Mouse (Mus musculus): ENCODE results near the gene Sfxn2. TPM values are rescaled to one million over a fixed set of nuclear protein-coding genes. Genes with fewer than 3 reads are reported as not detected.

Sfxn2 gene
- polyA plus RNA-seq, 1 experiment, result 1.5 TPM

GRCm38 (mm10) chr19:46587823-46588508 is 14.8 kb downstream of the Sfxn2 start:
- no peak overlapping the region for H3K27ac ChIP-seq (ENCODE audit: control insufficient read depth, insufficient read depth, low read depth, low read length)
- H3K4me1 ChIP-seq (ENCODE audit: control insufficient read depth, insufficient read depth, low read length), result no peaks in the 10 kb centered on the region; the same call in 1 of the 2 replicates
- no peaks in the 10 kb centered on the region for H3K36me3 ChIP-seq (ENCODE audit: control insufficient read depth, insufficient read depth, low read length)
- TF ChIP-seq CTCF (IDR thresholded peaks at IDR 0.05; ENCODE audit: control insufficient read depth, insufficient read depth, insufficient replicate concordance, low read depth, low read length), result peak; percentile 96
- no peak for TF ChIP-seq POLR2A (IDR thresholded peaks at IDR 0.05; ENCODE audit: control insufficient read depth, low read depth, low read length)
- no peak overlapping the region for H3K4me3 ChIP-seq (ENCODE audit: control insufficient read depth, low read depth, low read length)
- H3K27me3 ChIP-seq (ENCODE audit: control insufficient read depth, insufficient read depth, low read length), result no peaks in the 10 kb centered on the region

GRCm38 (mm10) chr19:46591575-46591974 is 18.4 kb downstream of the Sfxn2 start:
- no peak overlapping the region for H3K4me3 ChIP-seq (ENCODE audit: control insufficient read depth, low read depth, low read length)
- no peaks in the 10 kb centered on the region for H3K27me3 ChIP-seq (ENCODE audit: control insufficient read depth, insufficient read depth, low read length)
- no peaks in the 10 kb centered on the region; the same call in 1 of the 2 replicates for H3K4me1 ChIP-seq (ENCODE audit: control insufficient read depth, insufficient read depth, low read length)
- TF ChIP-seq POLR2A (IDR thresholded peaks at IDR 0.05; ENCODE audit: control insufficient read depth, low read depth, low read length), result no peak
- TF ChIP-seq CTCF (IDR thresholded peaks at IDR 0.05; ENCODE audit: control insufficient read depth, insufficient read depth, insufficient replicate concordance, low read depth, low read length), result no peak
- no peak overlapping the region for H3K27ac ChIP-seq (ENCODE audit: control insufficient read depth, insufficient read depth, low read depth, low read length)
- H3K36me3 ChIP-seq (ENCODE audit: control insufficient read depth, insufficient read depth, low read length), result no peaks in the 10 kb centered on the region

DNA sequence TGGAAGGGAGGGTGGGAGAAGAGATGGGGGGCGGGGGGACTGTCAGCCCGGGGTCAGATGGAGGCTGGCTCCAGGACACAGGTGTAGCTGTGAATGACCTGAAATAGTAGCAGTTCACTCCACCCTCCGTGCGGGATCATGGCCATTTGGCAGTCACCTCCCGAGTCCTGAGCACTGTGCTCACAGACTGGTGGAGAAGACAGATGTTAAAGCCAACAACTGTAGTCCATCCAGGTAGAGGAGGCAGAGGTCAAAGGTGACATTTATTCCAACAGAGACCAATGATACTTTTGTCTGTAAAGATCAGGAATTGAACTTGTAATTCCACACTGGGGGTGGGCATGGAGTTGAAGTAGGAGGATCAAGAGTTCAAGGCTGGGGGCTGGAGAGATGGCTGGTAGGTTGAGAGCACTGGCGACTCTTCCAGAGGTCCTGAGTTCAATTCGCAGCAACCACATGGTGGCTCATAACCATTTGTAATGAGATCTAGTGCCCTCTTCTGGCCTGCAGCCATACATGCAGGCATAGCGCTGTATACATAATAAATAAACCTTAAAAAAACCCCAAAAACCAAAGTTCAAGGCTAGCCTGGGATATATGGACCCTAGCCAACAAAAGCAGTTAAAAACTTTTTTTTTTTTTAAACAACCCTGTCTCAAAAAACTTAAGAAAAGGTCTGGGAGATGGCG is 19.7 kb downstream of the Sfxn2 start:
- no peaks in the 10 kb centered on the region; the same call in 1 of the 2 replicates for H3K4me1 ChIP-seq (ENCODE audit: control insufficient read depth, insufficient read depth, low read length)
- H3K4me3 ChIP-seq (ENCODE audit: control insufficient read depth, low read depth, low read length), result no peak overlapping the region
- no peak for TF ChIP-seq POLR2A (IDR thresholded peaks at IDR 0.05; ENCODE audit: control insufficient read depth, low read depth, low read length)
- TF ChIP-seq CTCF (IDR thresholded peaks at IDR 0.05; ENCODE audit: control insufficient read depth, insufficient read depth, insufficient replicate concordance, low read depth, low read length), result no peak
- H3K36me3 ChIP-seq (ENCODE audit: control insufficient read depth, insufficient read depth, low read length), result no peaks in the 10 kb centered on the region
- H3K27me3 ChIP-seq (ENCODE audit: control insufficient read depth, insufficient read depth, low read length), result no peaks in the 10 kb centered on the region
- H3K27ac ChIP-seq (ENCODE audit: control insufficient read depth, insufficient read depth, low read depth, low read length), result no peak overlapping the region

DNA sequence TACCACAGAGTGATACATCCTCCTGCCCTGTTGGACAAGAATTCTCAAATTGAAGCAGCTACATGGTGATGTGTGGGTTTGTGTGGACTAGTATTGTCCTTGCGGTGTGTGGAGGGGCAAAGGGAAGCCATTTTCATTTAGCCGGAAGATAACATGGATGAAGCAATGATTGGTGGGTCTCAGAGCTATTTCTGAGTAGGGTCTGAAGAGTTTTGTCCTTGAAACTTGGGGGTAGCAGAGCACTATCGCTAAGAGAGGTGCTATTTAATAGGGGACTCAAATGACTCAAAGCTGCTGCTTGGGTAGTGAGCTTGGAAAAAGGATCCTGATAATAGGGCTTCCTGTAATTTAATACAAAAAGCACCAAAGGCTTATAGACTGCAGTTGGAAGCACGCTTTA is 25.0 kb downstream of the Sfxn2 start:
- peak overlapping the region; percentile 46; the same call in 1 of the 2 replicates for H3K27ac ChIP-seq (ENCODE audit: control insufficient read depth, insufficient read depth, low read depth, low read length)
- TF ChIP-seq CTCF (IDR thresholded peaks at IDR 0.05; ENCODE audit: control insufficient read depth, insufficient read depth, insufficient replicate concordance, low read depth, low read length) (no peak), POLR2A (IDR thresholded peaks at IDR 0.05; ENCODE audit: control insufficient read depth, low read depth, low read length) (no peak)

GRCm38 (mm10) chr19:46598720-46599252 is 25.6 kb downstream of the Sfxn2 start, which contains the start of gene Wbp1l:
Gene Wbp1l, plus strand, starts transcription at chr19:46599084.
- H3K27me3 ChIP-seq (ENCODE audit: control insufficient read depth, insufficient read depth, low read length), result no peaks in the 10 kb centered on the region
- H3K4me1 ChIP-seq (ENCODE audit: control insufficient read depth, insufficient read depth, low read length), result peaks cover 15% of the 10 kb centered on the region
- H3K36me3 ChIP-seq (ENCODE audit: control insufficient read depth, insufficient read depth, low read length), result no peaks in the 10 kb centered on the region
- H3K4me3 ChIP-seq (ENCODE audit: control insufficient read depth, low read depth, low read length), result peak within 1 kb of the TSS; percentile 91
- H3K27ac ChIP-seq (ENCODE audit: control insufficient read depth, insufficient read depth, low read depth, low read length), result peak within 1 kb of the TSS; percentile 46
- TF ChIP-seq CTCF (IDR thresholded peaks at IDR 0.05; ENCODE audit: control insufficient read depth, insufficient read depth, insufficient replicate concordance, low read depth, low read length) (no peak), POLR2A (IDR thresholded peaks at IDR 0.05; ENCODE audit: control insufficient read depth, low read depth, low read length) (peak; percentile 30; the same call in 1 of the 2 replicates)

More for the DNA sequence above, 25.0 kb downstream of the Sfxn2 start:
- Histone ChIP-seq H3K36me3 (ENCODE audit: control insufficient read depth, insufficient read depth, low read length) (no peaks in the 10 kb centered on the region), H3K4me3 (ENCODE audit: control insufficient read depth, low read depth, low read length) (no peak overlapping the region), H3K4me1 (ENCODE audit: control insufficient read depth, insufficient read depth, low read length) (peaks cover 13% of the 10 kb centered on the region), H3K27me3 (ENCODE audit: control insufficient read depth, insufficient read depth, low read length) (no peaks in the 10 kb centered on the region)

DNA sequence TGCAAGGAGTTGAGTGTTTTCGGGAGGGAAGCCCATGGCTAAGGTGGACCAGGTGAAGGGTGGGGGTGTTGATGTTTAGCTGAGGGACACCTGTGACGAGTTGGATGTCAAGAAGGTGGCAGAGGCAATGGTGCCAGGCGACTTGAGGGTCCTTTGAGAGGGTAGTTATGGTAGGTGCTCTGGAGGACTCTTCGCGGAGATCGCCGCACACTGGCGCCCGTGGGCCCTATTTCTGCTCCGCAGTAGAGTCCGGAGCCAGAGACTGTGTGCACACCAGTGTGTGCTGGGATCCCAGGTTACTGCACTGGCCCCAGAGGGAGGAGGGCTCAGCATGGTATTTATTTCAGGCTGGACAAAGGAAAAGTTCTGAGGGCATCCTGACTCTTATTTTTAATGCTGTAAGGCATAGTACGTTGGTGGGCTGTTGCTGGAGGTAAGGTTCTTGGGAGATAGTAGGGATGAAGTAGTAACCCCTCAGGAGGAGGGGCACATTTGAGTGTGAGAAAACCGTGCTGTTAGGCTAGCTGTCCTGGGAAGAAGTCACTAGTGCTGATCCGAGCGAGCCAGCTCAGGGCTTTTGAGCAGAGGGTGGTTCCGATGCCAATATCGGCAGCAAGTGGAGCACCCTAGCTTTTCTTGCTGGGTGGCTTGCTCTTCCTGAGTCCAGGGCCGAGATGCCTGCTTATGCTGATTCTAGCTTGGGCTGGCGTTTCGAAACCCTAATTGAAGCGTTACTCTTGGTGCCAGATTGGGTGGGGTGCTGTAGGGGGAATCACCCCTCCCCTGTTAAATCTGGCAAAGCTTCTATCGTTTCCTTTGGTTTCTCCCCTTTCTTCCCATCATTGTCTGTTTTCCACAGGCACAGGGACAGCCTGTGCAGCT is 26.5 kb downstream of the Sfxn2 start:
- Histone ChIP-seq H3K27ac (ENCODE audit: control insufficient read depth, insufficient read depth, low read depth, low read length) (peak overlapping the region; percentile 32), H3K27me3 (ENCODE audit: control insufficient read depth, insufficient read depth, low read length) (no peaks in the 10 kb centered on the region), H3K4me3 (ENCODE audit: control insufficient read depth, low read depth, low read length) (peak overlapping the region; percentile 91), H3K4me1 (ENCODE audit: control insufficient read depth, insufficient read depth, low read length) (peaks cover 15% of the 10 kb centered on the region), H3K36me3 (ENCODE audit: control insufficient read depth, insufficient read depth, low read length) (no peaks in the 10 kb centered on the region)
- TF ChIP-seq CTCF (IDR thresholded peaks at IDR 0.05; ENCODE audit: control insufficient read depth, insufficient read depth, insufficient replicate concordance, low read depth, low read length) (no peak), POLR2A (IDR thresholded peaks at IDR 0.05; ENCODE audit: control insufficient read depth, low read depth, low read length) (peak; percentile 14; the same call in 1 of the 2 replicates)

All from testis, adult 2 months (tissue).